Mouse (Mus musculus) inflammation-experienced regulatory T-cells (primary cell): ENCODE data around the gene Rpn1. TPM values are rescaled to one million over a fixed set of nuclear protein-coding genes. Genes with fewer than 3 reads are reported as not detected.

Experiments used
- polyA plus RNA-seq, 2 experiments: library from polyadenylated mRNA; unstranded; fragments of 100-300 nt; shearing (Covaris generic); gene quantifications; one replicate each; pipeline ENCODE4 v1.2.1; 2017

Gene Rpn1
- 100 to 1,000 TPM; 217 to 226 TPM for polyA plus RNA-seq

DNA sequence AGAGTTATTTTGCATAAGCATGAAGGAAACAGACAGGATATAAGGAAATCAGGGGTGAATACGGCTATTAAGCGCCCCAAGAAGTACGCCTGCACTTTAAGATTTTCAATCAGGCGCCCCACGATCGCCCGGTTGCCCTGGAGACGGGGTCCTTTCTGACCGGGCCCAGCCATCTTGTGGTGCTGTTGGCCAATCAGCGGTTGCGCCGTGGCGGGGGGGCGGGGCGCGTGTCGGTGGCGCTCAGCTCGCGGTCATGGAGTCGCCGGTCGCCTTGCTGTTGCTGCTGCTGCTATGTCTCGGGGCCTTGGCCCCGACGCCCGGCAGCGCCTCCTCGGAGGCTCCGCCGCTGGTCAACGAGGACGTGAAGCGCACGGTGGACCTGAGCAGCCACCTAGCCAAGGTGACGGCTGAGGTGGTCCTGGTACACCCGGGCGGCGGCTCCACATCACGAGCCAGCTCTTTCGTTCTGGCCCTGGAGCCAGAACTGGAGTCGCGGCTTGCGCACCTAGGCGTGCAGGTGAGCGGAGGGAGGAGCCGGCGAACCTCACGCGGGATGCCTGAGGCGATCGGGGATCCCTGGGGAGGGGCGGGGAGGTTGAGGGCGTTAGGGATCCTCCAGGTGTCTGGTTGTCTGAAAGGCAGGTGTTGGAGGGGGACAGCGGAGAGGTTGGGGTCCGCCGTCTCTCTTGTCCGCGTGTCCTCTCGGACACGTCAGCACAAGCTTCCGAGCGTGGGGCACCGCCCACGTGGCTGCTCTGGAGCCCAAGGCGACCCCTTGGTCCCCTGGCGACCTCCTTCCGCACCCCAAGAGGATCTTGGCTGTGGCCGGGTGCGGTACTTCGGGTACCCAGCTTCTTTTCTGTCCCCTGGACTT is at the start of gene Rpn1:
TSS of gene Rpn1 (plus strand) at position 205 of the 874 bp plus-strand sequence.

GRCm38 (mm10) chr6:88044577-88045405 is 39.5 kb upstream of the Rpn1 start, which contains the start of gene Rab7:
TSS of gene Rab7 (minus strand) at chr6:88045270.

Other genes starting within 250 kb of the Rpn1 start
- 10 to 100 TPM; 14.9 to 15.6 TPM for gene Gm45140, start 248.7 kb upstream of the Rpn1 start, polyA plus RNA-seq
- gene Isy1, start 245.7 kb upstream of the Rpn1 start, polyA plus RNA-seq, result 10 to 100 TPM; 73.0 to 83.9 TPM
- 1,000 to 10,000 TPM; 1,029 to 1,151 TPM for gene Cnbp, start 233.4 kb upstream of the Rpn1 start, polyA plus RNA-seq
- 100 to 1,000 TPM; 149 to 177 TPM for gene Copg1, start 196.7 kb upstream of the Rpn1 start, polyA plus RNA-seq
- gene Hmces, start 170.5 kb upstream of the Rpn1 start, polyA plus RNA-seq, result 10 to 100 TPM; 45.7 to 58.2 TPM
- under 1 TPM in 1 of 2 experiments, not detected in 1; 0.17 TPM for gene H1fx, start 102.8 kb upstream of the Rpn1 start, polyA plus RNA-seq
- 100 to 1,000 TPM; 254 to 287 TPM for gene Rab7, start 39.2 kb upstream of the Rpn1 start, polyA plus RNA-seq
- gene Gata2, start 109.4 kb downstream of the Rpn1 start, polyA plus RNA-seq, result under 1 TPM; 0.17 to 0.29 TPM
- under 1 TPM in 1 of 2 experiments, not detected in 1; 0.44 TPM for gene Dnajb8, start 137.8 kb downstream of the Rpn1 start, polyA plus RNA-seq